In the genomic region with DNA sequence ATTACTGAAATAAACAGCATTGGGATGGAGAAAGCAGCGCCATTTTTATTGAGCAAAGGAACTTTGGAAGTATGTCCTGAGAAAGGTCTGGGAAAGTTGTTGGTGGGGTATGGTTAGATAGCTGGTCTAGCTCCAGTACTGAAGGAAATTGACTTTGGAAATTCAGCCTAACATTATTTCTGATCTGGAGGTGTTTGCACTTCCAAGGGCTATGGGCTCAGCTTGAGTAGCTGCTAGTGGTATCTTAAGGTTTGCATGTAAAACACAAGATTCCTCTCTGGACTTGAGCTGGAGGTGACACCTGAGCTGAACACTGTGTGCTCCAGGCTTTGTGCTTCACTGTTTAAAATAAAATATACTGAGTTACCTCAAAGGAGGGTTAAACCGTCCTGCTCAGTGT, we compare ENCODE assay signal across 8 mouse cellular contexts. TPM values are rescaled to one million over a fixed set of nuclear protein-coding genes. Genes with fewer than 3 reads are reported as not detected.
DNase-seq lines count a peak whose midpoint lies in the region; ATAC-seq lines count a peak whose summit lies in the region.

No protein-coding gene starts in this region.

- no peak for DNase-seq in kidney, postnatal 14 days
- DNase-seq in hindbrain, embryonic 14.5 days (ENCODE audit: low spot score) = no peak
- no peak for DNase-seq in T-cell, adult 2 months (ENCODE audit: low spot score)
- DNase-seq in ovary, postnatal 36 days (ENCODE audit: low spot score) = no peak
- no peak for DNase-seq in adrenal gland, postnatal 25 days

- no peaks in the 10 kb centered on the region for H3K27me3 ChIP-seq in kidney, embryonic 16.5 days (ENCODE audit: insufficient read depth, low read length)
- no peaks in the 10 kb centered on the region for H3K27me3 ChIP-seq in embryonic facial prominence, embryonic 12.5 days
- H3K27me3 ChIP-seq in hindbrain, embryonic 14.5 days (ENCODE audit: control insufficient read depth, insufficient read depth, low read length) = no peaks in the 10 kb centered on the region
- no peaks in the 10 kb centered on the region for H3K27me3 ChIP-seq in midbrain, embryonic 15.5 days (replicated peaks)

- H3K36me3 ChIP-seq in kidney, embryonic 16.5 days (ENCODE audit: insufficient read depth, low read length) = no peaks in the 10 kb centered on the region
- no peaks in the 10 kb centered on the region for H3K36me3 ChIP-seq in embryonic facial prominence, embryonic 12.5 days
- no peaks in the 10 kb centered on the region for H3K36me3 ChIP-seq in hindbrain, embryonic 14.5 days (replicated peaks; ENCODE audit: control insufficient read depth, insufficient read depth)
- no peaks in the 10 kb centered on the region for H3K36me3 ChIP-seq in midbrain, embryonic 15.5 days (replicated peaks)

- peak overlapping the region; percentile 91 for H3K4me2 ChIP-seq in kidney, embryonic 16.5 days (replicated peaks; ENCODE audit: low read depth, low read length)
- H3K4me2 ChIP-seq in embryonic facial prominence, embryonic 12.5 days (replicated peaks) = peak overlapping the region; percentile 67
- H3K4me2 ChIP-seq in hindbrain, embryonic 14.5 days (replicated peaks) = peak overlapping the region; percentile 71
- H3K4me2 ChIP-seq in midbrain, embryonic 15.5 days = peak overlapping the region; percentile 52

- peak overlapping the region; percentile 94 for H3K9ac ChIP-seq in kidney, embryonic 16.5 days (replicated peaks; ENCODE audit: low read length)
- peak overlapping the region; percentile 89 for H3K9ac ChIP-seq in embryonic facial prominence, embryonic 12.5 days
- peak overlapping the region; percentile 90 for H3K9ac ChIP-seq in hindbrain, embryonic 14.5 days
- peak overlapping the region; percentile 67 for H3K9ac ChIP-seq in midbrain, embryonic 15.5 days

- no peak overlapping the region for H3K27ac ChIP-seq in kidney, embryonic 16.5 days (ENCODE audit: low read length)
- H3K27ac ChIP-seq in embryonic facial prominence, embryonic 12.5 days = 0 out of 2 replicates have a peak overlapping the region, but pooled peaks have one; percentile 90
- H3K27ac ChIP-seq in hindbrain, embryonic 14.5 days = no peak overlapping the region
- H3K27ac ChIP-seq in midbrain, embryonic 15.5 days = no peak overlapping the region

- peaks cover 31% of the 10 kb centered on the region for H3K4me1 ChIP-seq in kidney, embryonic 16.5 days (ENCODE audit: insufficient read depth, low read length)
- H3K4me1 ChIP-seq in embryonic facial prominence, embryonic 12.5 days = peaks cover 24% of the 10 kb centered on the region
- H3K4me1 ChIP-seq in hindbrain, embryonic 14.5 days (replicated peaks; ENCODE audit: control insufficient read depth, insufficient read depth, low read length) = peaks cover 43% of the 10 kb centered on the region
- peaks cover 36% of the 10 kb centered on the region for H3K4me1 ChIP-seq in midbrain, embryonic 15.5 days

- peak overlapping the region; percentile 88 for H3K4me3 ChIP-seq in kidney, embryonic 16.5 days (ENCODE audit: low read length)
- peak overlapping the region; percentile 96 for H3K4me3 ChIP-seq in embryonic facial prominence, embryonic 12.5 days
- peak overlapping the region; percentile 93 for H3K4me3 ChIP-seq in hindbrain, embryonic 14.5 days (replicated peaks; ENCODE audit: low read length)
- H3K4me3 ChIP-seq in midbrain, embryonic 15.5 days = peak overlapping the region; percentile 69

- WGBS in kidney, embryonic 16.5 days = 23% methylated on average over 2 of the region's 2 CpGs
- 13% methylated on average over 2 of the region's 2 CpGs for WGBS in embryonic facial prominence, embryonic 12.5 days
- 26% methylated on average over 2 of the region's 2 CpGs for WGBS in hindbrain, embryonic 14.5 days
- whole genome bisulfite sequencing in midbrain, embryonic 15.5 days = 23% methylated on average over 2 of the region's 2 CpGs

- ATAC-seq in kidney, embryonic 16.5 days (ENCODE audit: low FRiP score, low TSS enrichment) = no peak
- no peak for ATAC-seq in embryonic facial prominence, embryonic 12.5 days (ENCODE audit: insufficient number of reproducible peaks, insufficient read depth, low FRiP score, low TSS enrichment)
- no peak for ATAC-seq in hindbrain, embryonic 14.5 days (ENCODE audit: low FRiP score)
- ATAC-seq in midbrain, embryonic 15.5 days (replicated peaks) = no peak

- H3K9me3 ChIP-seq in kidney, embryonic 16.5 days (ENCODE audit: low read length) = no peaks in the 10 kb centered on the region
- no peaks in the 10 kb centered on the region for H3K9me3 ChIP-seq in embryonic facial prominence, embryonic 12.5 days
- H3K9me3 ChIP-seq in hindbrain, embryonic 14.5 days (ENCODE audit: control insufficient read depth, low read length) = no peaks in the 10 kb centered on the region
- no peaks in the 10 kb centered on the region for H3K9me3 ChIP-seq in midbrain, embryonic 15.5 days

RNA-seq across cellular contexts. Expression of a gene that starts 1.8 kb away (rescaled TPM):
- 44.7 and 44.9 TPM in 2 replicates for polyA plus RNA-seq in kidney, embryonic 16.5 days (2015; fragmentation: Nextera tagmentation; extraction: Ambion mirVana)
- 52.3 and 53.3 TPM in 2 replicates for polyA plus RNA-seq in embryonic facial prominence, embryonic 12.5 days (2016; fragmentation: Nextera tagmentation; extraction: Ambion mirVana)
- 79.2 and 80.1 TPM in 2 replicates for polyA plus RNA-seq in hindbrain, embryonic 14.5 days (2014; fragmentation: Nextera tagmentation; extraction: Ambion mirVana)
- 68.6 and 71.5 TPM in 2 replicates for polyA plus RNA-seq in midbrain, embryonic 15.5 days (2015; fragmentation: Nextera tagmentation; extraction: Ambion mirVana)
- total RNA-seq in adrenal gland, postnatal 25 days (2021) = 13.0 and 21.0 TPM in 2 replicates
